Mouse (Mus musculus) erythroblast, adult 5-6 weeks (primary cell): ENCODE results near the gene Gm13278. TPM values are rescaled to one million over a fixed set of nuclear protein-coding genes. Genes with fewer than 3 reads are reported as not detected.

Experiments used
- total RNA-seq, 2 experiments: library from RNA; stranded (forward) in 1 of 2; stranded (reverse) in 1 of 2; fragments of 150-400 nt in 1 of 2; fragments of 200-764, 138-1000 nt in 1 of 2; gene quantifications; 2 replicates each; pipeline versions ENCODE4 v1.2.3 to v1.2.4; 2015 to 2017; ENCODE audit warnings: low replicate concordance in 2 of 2

Gm13278 gene
- total RNA-seq, 2 experiments from 2014 or later: not detected

Other genes starting within 250 kb of the Gm13278 start
Only the 30 nearest of the 31 such genes appear.
- gene Ifna14, start 219.8 kb upstream of the Gm13278 start, total RNA-seq (2015; ENCODE audit: low replicate concordance): not detected in 2 replicates
- not detected in 2 replicates for gene Ifna14, start 219.8 kb upstream of the Gm13278 start, total RNA-seq (2017; ENCODE audit: low replicate concordance)
- not detected in 2 replicates for gene Ifna9, start 199.2 kb upstream of the Gm13278 start, total RNA-seq (2015; ENCODE audit: low replicate concordance)
- not detected in 2 replicates for gene Ifna9, start 199.2 kb upstream of the Gm13278 start, total RNA-seq (2017; ENCODE audit: low replicate concordance)
- gene Ifna12, start 188.2 kb upstream of the Gm13278 start, total RNA-seq (2015; ENCODE audit: low replicate concordance): not detected in 2 replicates
- not detected in 2 replicates for gene Ifna12, start 188.2 kb upstream of the Gm13278 start, total RNA-seq (2017; ENCODE audit: low replicate concordance)
- not detected in 2 replicates for gene C87499, start 157.1 kb upstream of the Gm13278 start, total RNA-seq (2015; ENCODE audit: low replicate concordance)
- not detected in 2 replicates for gene C87499, start 157.1 kb upstream of the Gm13278 start, total RNA-seq (2017; ENCODE audit: low replicate concordance)
- gene Ifna13, start 147.1 kb upstream of the Gm13278 start, total RNA-seq (2015; ENCODE audit: low replicate concordance): not detected in 2 replicates
- not detected in 2 replicates for gene Ifna13, start 147.1 kb upstream of the Gm13278 start, total RNA-seq (2017; ENCODE audit: low replicate concordance)
- gene Ifna16, start 114.6 kb upstream of the Gm13278 start, total RNA-seq (2015; ENCODE audit: low replicate concordance): not detected in 2 replicates
- gene Ifna16, start 114.6 kb upstream of the Gm13278 start, total RNA-seq (2017; ENCODE audit: low replicate concordance): not detected in 2 replicates
- not detected in 2 replicates for gene Ifna2, start 107.6 kb upstream of the Gm13278 start, total RNA-seq (2015; ENCODE audit: low replicate concordance)
- gene Ifna2, start 107.6 kb upstream of the Gm13278 start, total RNA-seq (2017; ENCODE audit: low replicate concordance): not detected in 2 replicates
- gene Ifnab, start 100.2 kb upstream of the Gm13278 start, total RNA-seq (2015; ENCODE audit: low replicate concordance): not detected in 2 replicates
- gene Ifnab, start 100.2 kb upstream of the Gm13278 start, total RNA-seq (2017; ENCODE audit: low replicate concordance): not detected in 2 replicates
- not detected in 2 replicates for gene Gm26566, start 69.7 kb upstream of the Gm13278 start, total RNA-seq (2015; ENCODE audit: low replicate concordance)
- not detected in 2 replicates for gene Gm26566, start 69.7 kb upstream of the Gm13278 start, total RNA-seq (2017; ENCODE audit: low replicate concordance)
- 18.6 and 26.3 TPM in 2 replicates for gene Klhl9, start 69.1 kb upstream of the Gm13278 start, total RNA-seq (2015; ENCODE audit: low replicate concordance)
- gene Klhl9, start 69.1 kb upstream of the Gm13278 start, total RNA-seq (2017; ENCODE audit: low replicate concordance): 24.0 and 29.5 TPM in 2 replicates
- not detected in 2 replicates for gene Gm13271, start 36.7 kb upstream of the Gm13278 start, total RNA-seq (2015; ENCODE audit: low replicate concordance)
- not detected in 2 replicates for gene Gm13271, start 36.7 kb upstream of the Gm13278 start, total RNA-seq (2017; ENCODE audit: low replicate concordance)
- gene Gm13283, start 31.4 kb upstream of the Gm13278 start, total RNA-seq (2015; ENCODE audit: low replicate concordance): not detected in 2 replicates
- gene Gm13283, start 31.4 kb upstream of the Gm13278 start, total RNA-seq (2017; ENCODE audit: low replicate concordance): not detected in 2 replicates
- gene Gm13290, start 17.7 kb upstream of the Gm13278 start, total RNA-seq (2015; ENCODE audit: low replicate concordance): not detected in 2 replicates
- gene Gm13290, start 17.7 kb upstream of the Gm13278 start, total RNA-seq (2017; ENCODE audit: low replicate concordance): not detected in 2 replicates
- gene Gm13289, start 14.6 kb upstream of the Gm13278 start, total RNA-seq (2015; ENCODE audit: low replicate concordance): not detected in 2 replicates
- gene Gm13289, start 14.6 kb upstream of the Gm13278 start, total RNA-seq (2017; ENCODE audit: low replicate concordance): not detected in 2 replicates
- gene Gm13272, start 11.7 kb upstream of the Gm13278 start, total RNA-seq (2015; ENCODE audit: low replicate concordance): not detected in 2 replicates
- gene Gm13272, start 11.7 kb upstream of the Gm13278 start, total RNA-seq (2017; ENCODE audit: low replicate concordance): not detected in 2 replicates
- not detected in 2 replicates for gene Ifnz, start 9.4 kb upstream of the Gm13278 start, total RNA-seq (2015; ENCODE audit: low replicate concordance)
- gene Ifnz, start 9.4 kb upstream of the Gm13278 start, total RNA-seq (2017; ENCODE audit: low replicate concordance): not detected in 2 replicates
- not detected in 2 replicates for gene Gm13276, start 5.8 kb upstream of the Gm13278 start, total RNA-seq (2015; ENCODE audit: low replicate concordance)
- gene Gm13276, start 5.8 kb upstream of the Gm13278 start, total RNA-seq (2017; ENCODE audit: low replicate concordance): not detected in 2 replicates
- not detected in 2 replicates for gene Gm13277, start 2.9 kb upstream of the Gm13278 start, total RNA-seq (2015; ENCODE audit: low replicate concordance)
- not detected in 2 replicates for gene Gm13277, start 2.9 kb upstream of the Gm13278 start, total RNA-seq (2017; ENCODE audit: low replicate concordance)
- gene Gm13275, start 2.9 kb downstream of the Gm13278 start, total RNA-seq (2015; ENCODE audit: low replicate concordance): not detected in 2 replicates
- gene Gm13275, start 2.9 kb downstream of the Gm13278 start, total RNA-seq (2017; ENCODE audit: low replicate concordance): not detected in 2 replicates
- gene Gm13279, start 5.8 kb downstream of the Gm13278 start, total RNA-seq (2015; ENCODE audit: low replicate concordance): not detected in 2 replicates
- gene Gm13279, start 5.8 kb downstream of the Gm13278 start, total RNA-seq (2017; ENCODE audit: low replicate concordance): not detected in 2 replicates
- not detected in 2 replicates for gene Gm13285, start 8.1 kb downstream of the Gm13278 start, total RNA-seq (2015; ENCODE audit: low replicate concordance)
- not detected in 2 replicates for gene Gm13285, start 8.1 kb downstream of the Gm13278 start, total RNA-seq (2017; ENCODE audit: low replicate concordance)
- gene Gm13287, start 11.7 kb downstream of the Gm13278 start, total RNA-seq (2015; ENCODE audit: low replicate concordance): not detected in 2 replicates
- gene Gm13287, start 11.7 kb downstream of the Gm13278 start, total RNA-seq (2017; ENCODE audit: low replicate concordance): not detected in 2 replicates
- not detected in 2 replicates for gene Gm13288, start 14.0 kb downstream of the Gm13278 start, total RNA-seq (2015; ENCODE audit: low replicate concordance)
- not detected in 2 replicates for gene Gm13288, start 14.0 kb downstream of the Gm13278 start, total RNA-seq (2017; ENCODE audit: low replicate concordance)
- gene Ifna7, start 24.7 kb downstream of the Gm13278 start, total RNA-seq (2015; ENCODE audit: low replicate concordance): not detected in 2 replicates
- not detected in 2 replicates for gene Ifna7, start 24.7 kb downstream of the Gm13278 start, total RNA-seq (2017; ENCODE audit: low replicate concordance)
- gene Ifna11, start 28.4 kb downstream of the Gm13278 start, total RNA-seq (2015; ENCODE audit: low replicate concordance): not detected in 2 replicates
- not detected in 2 replicates for gene Ifna11, start 28.4 kb downstream of the Gm13278 start, total RNA-seq (2017; ENCODE audit: low replicate concordance)
- not detected in 2 replicates for gene Ifna6, start 35.9 kb downstream of the Gm13278 start, total RNA-seq (2015; ENCODE audit: low replicate concordance)
- not detected in 2 replicates for gene Ifna6, start 35.9 kb downstream of the Gm13278 start, total RNA-seq (2017; ENCODE audit: low replicate concordance)
- gene Ifna5, start 44.0 kb downstream of the Gm13278 start, total RNA-seq (2015; ENCODE audit: low replicate concordance): not detected in 2 replicates
- gene Ifna5, start 44.0 kb downstream of the Gm13278 start, total RNA-seq (2017; ENCODE audit: low replicate concordance): not detected in 2 replicates
- not detected in 2 replicates for gene Ifna4, start 50.3 kb downstream of the Gm13278 start, total RNA-seq (2015; ENCODE audit: low replicate concordance)
- not detected in 2 replicates for gene Ifna4, start 50.3 kb downstream of the Gm13278 start, total RNA-seq (2017; ENCODE audit: low replicate concordance)
- not detected in 2 replicates for gene Ifna1, start 58.5 kb downstream of the Gm13278 start, total RNA-seq (2015; ENCODE audit: low replicate concordance)
- gene Ifna1, start 58.5 kb downstream of the Gm13278 start, total RNA-seq (2017; ENCODE audit: low replicate concordance): not detected in 2 replicates
- gene Ifne, start 88.7 kb downstream of the Gm13278 start, total RNA-seq (2015; ENCODE audit: low replicate concordance): not detected in 2 replicates
- gene Ifne, start 88.7 kb downstream of the Gm13278 start, total RNA-seq (2017; ENCODE audit: low replicate concordance): not detected in 2 replicates